Mouse (Mus musculus) neural tube, embryonic 11.5 days (tissue): ENCODE data around the gene Ippk. TPM values are rescaled to one million over a fixed set of nuclear protein-coding genes. Genes with fewer than 3 reads are reported as not detected.

Experiments used
- ATAC-seq: fragments of 200-750 bp; cut with Nextera tagmentation; 2 replicates; pipeline ENCODE4 v1.8.0; 2017; ENCODE audit warnings: moderate number of reproducible peaks, mild to moderate bottlenecking, moderate TSS enrichment, moderate library complexity; ENCODE audit not compliant: insufficient read depth, low FRiP score, low TSS enrichment
- DNase-seq: peaks from one replicate; pipeline ENCODE4 v3.0.0-alpha.2; 2015; ENCODE audit warnings: low spot score
- H3K27ac ChIP-seq: fragments of 300-500 bp; sonication (generic); 2 replicates; pipeline ENCODE4 v1.5.1; 2014; ENCODE audit warnings: low read depth, mild to moderate bottlenecking, low read length
- H3K27me3 ChIP-seq: fragments of 300-500 bp; sonication (generic); 2 replicates; pipeline ENCODE4 v1.6.1; 2014; ENCODE audit warnings: mild to moderate bottlenecking, low read length, mixed read lengths; ENCODE audit not compliant: control insufficient read depth, insufficient read depth
- H3K36me3 ChIP-seq: fragments of 300-500 bp; sonication (generic); 2 replicates; pipeline ENCODE4 v1.6.1; 2014; ENCODE audit warnings: mild to moderate bottlenecking, low read length, moderate library complexity, mixed read lengths; ENCODE audit not compliant: control insufficient read depth, insufficient read depth
- H3K4me1 ChIP-seq: fragments of 300-500 bp; sonication (generic); 2 replicates; pipeline ENCODE4 v1.6.1; 2014; ENCODE audit warnings: low read length, mixed read lengths; ENCODE audit not compliant: control insufficient read depth, insufficient read depth
- H3K4me2 ChIP-seq: fragments of 300-500 bp; sonication (generic); 2 replicates; pipeline ENCODE4 v1.6.1; 2014; ENCODE audit warnings: low read depth, mild to moderate bottlenecking, moderate library complexity
- H3K4me3 ChIP-seq: fragments of 300-500 bp; sonication (generic); 2 replicates; pipeline ENCODE4 v1.5.1; 2014; ENCODE audit warnings: low read depth, low read length
- H3K9ac ChIP-seq: fragments of 300-500 bp; sonication (generic); 2 replicates; pipeline ENCODE4 v1.6.1; 2014; ENCODE audit warnings: mild to moderate bottlenecking, low read length
- H3K9me3 ChIP-seq: fragments of 300-500 bp; sonication (generic); 2 replicates; pipeline ENCODE4 v1.6.1; 2016; ENCODE audit warnings: low read length; ENCODE audit not compliant: control insufficient read depth
- WGBS: fragments of 180-500 bp; shearing (Covaris S2); extraction: QIAGEN DNeasy Blood & Tissue Kit; methylation state at CpG from one replicate; pipeline ENCODE4 v1.1.7; 2014; 5-methylcytosine and 5-hydroxymethylcytosine counted together
- polyA plus RNA-seq: library from polyadenylated mRNA; unstranded; fragments of >200 nt; fragmentation: Nextera tagmentation; extraction: Ambion mirVana; gene quantifications from 2 replicates; pipeline ENCODE4 v1.2.1, GENCODE M21; 2014

Gene Ippk
- polyA plus RNA-seq, 1 experiment from 2014 or later, result 19.7 TPM

DNA sequence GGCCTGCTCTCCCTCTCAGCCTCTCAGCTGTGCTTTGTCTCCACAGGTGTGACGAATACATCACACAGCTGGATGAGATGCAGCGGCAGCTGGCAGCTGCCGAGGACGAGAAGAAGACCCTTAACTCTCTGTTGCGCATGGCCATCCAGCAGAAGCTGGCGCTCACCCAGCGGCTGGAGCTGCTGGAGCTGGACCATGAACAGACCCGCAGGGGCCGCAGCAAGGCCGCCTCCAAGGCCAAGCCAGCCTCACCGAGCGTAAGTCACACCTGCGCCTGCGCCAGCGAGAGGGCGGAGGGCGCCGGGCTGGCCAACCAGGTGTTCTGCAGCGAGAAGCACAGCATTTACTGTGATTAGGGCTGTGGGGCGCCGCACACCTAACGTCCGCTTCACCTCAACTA, 38.1 kb upstream of the Ippk start:
- no peak overlapping the region for H3K27ac ChIP-seq
- no peak overlapping the region for H3K9ac ChIP-seq
- no peak overlapping the region for H3K4me3 ChIP-seq
- no peaks in the 10 kb centered on the region for H3K4me1 ChIP-seq
- H3K27me3 ChIP-seq, result no peaks in the 10 kb centered on the region
- H3K9me3 ChIP-seq, result no peaks in the 10 kb centered on the region
- H3K4me2 ChIP-seq, result no peak overlapping the region
- WGBS, result 93% methylated on average over 23 of the region's 23 CpGs
- H3K36me3 ChIP-seq, result peaks cover 20% of the 10 kb centered on the region
- ATAC-seq (no peak), DNase-seq (no peak)

DNA sequence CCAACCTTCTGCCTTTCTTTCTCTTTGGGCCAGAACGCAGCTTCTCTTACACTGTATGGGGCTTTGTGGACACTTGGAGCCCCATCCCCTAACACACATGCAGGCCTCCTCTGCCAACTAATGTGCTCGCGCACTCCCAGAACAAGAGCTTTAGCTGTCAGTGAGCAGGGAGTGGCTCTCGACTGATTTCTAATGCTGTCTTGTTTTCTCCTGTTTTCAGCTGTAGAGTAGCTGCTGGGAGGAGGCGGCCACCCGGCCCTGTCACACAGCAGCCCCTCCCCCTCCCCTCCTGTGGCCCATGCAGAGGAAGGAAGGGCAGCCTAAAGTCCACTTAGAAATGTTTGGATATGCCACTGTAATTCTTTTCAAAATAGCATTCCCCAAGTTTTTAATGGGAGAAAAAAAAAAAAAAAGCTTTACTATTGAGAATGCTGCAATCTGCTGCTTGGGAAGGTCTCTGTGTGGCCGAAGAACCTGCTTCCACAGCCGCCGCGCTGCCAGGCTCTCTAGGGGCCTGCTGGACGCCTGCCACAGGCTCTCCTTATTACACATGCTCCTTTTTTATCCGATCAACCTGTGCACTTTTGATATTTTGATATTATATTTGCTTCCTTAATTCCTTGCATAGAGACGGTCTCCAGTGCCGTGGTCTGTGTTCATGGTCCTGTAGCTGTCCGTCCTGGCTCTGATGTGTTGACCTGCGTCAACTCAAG, 36.1 kb upstream of the Ippk start:
- H3K27me3 ChIP-seq, result no peaks in the 10 kb centered on the region
- ATAC-seq (no peak), DNase-seq (no peak)
- H3K9me3 ChIP-seq, result no peaks in the 10 kb centered on the region
- H3K9ac ChIP-seq, result no peak overlapping the region
- no peak overlapping the region for H3K4me2 ChIP-seq
- peaks cover 15% of the 10 kb centered on the region for H3K36me3 ChIP-seq
- H3K27ac ChIP-seq, result no peak overlapping the region
- H3K4me3 ChIP-seq, result no peak overlapping the region
- WGBS, result 87% methylated on average over 16 of the region's 16 CpGs
- no peaks in the 10 kb centered on the region for H3K4me1 ChIP-seq

DNA sequence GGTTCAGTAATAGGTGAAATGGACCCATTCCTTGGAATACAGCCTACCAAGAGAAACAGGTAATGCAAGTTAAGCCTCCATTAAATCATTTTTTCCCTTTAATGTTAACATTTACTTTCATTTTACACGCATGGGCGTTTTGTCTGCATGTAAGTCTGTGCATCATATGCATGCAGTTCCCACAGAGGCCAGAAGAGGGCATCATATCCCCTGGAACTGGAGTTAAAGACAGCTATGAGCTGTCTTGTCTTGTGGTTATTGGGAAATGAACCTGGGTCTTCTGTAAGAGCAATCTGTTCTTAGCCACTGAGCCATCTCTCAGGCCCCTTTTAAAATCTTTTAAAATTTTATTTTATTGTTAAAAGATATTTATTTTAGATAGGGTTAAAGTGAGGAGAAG, 29.7 kb upstream of the Ippk start:
- ATAC-seq (no peak), DNase-seq (no peak)
- no peaks in the 10 kb centered on the region for H3K36me3 ChIP-seq
- no peak overlapping the region for H3K27ac ChIP-seq
- H3K27me3 ChIP-seq, result no peaks in the 10 kb centered on the region
- H3K9me3 ChIP-seq, result no peaks in the 10 kb centered on the region
- no peak overlapping the region for H3K9ac ChIP-seq
- H3K4me1 ChIP-seq, result no peaks in the 10 kb centered on the region
- no peak overlapping the region for H3K4me2 ChIP-seq
- WGBS, result 91% methylated on average over 2 of the region's 2 CpGs
- no peak overlapping the region for H3K4me3 ChIP-seq

DNA sequence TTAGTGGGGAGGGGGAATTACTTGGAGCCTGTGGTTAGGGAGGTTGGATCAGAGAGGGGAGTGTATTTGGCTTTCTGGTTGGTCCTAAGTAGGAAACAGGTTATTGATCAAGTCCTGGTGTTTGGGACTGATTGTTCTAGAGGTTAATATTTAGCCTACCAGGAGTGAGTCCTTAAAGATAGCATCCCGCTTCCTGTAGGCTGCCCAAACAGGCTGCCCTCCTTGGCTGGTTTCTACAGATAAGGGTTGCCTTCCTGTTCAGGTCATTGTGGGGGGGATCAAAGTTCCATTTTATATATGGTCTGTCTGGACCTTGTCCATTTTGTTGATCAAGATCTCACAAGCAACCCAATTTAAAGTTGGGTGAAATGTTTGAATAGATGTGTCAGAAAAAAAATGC, 27.5 kb upstream of the Ippk start:
- WGBS, result 72% methylated on average over 1 of the region's 1 CpGs
- H3K27me3 ChIP-seq, result no peaks in the 10 kb centered on the region
- H3K27ac ChIP-seq, result no peak overlapping the region
- no peak for DNase-seq
- no peaks in the 10 kb centered on the region for H3K36me3 ChIP-seq
- no peaks in the 10 kb centered on the region for H3K9me3 ChIP-seq
- no peak overlapping the region for H3K9ac ChIP-seq
- no peak overlapping the region for H3K4me2 ChIP-seq
- ATAC-seq, result no peak
- no peak overlapping the region for H3K4me3 ChIP-seq
- no peaks in the 10 kb centered on the region for H3K4me1 ChIP-seq

DNA sequence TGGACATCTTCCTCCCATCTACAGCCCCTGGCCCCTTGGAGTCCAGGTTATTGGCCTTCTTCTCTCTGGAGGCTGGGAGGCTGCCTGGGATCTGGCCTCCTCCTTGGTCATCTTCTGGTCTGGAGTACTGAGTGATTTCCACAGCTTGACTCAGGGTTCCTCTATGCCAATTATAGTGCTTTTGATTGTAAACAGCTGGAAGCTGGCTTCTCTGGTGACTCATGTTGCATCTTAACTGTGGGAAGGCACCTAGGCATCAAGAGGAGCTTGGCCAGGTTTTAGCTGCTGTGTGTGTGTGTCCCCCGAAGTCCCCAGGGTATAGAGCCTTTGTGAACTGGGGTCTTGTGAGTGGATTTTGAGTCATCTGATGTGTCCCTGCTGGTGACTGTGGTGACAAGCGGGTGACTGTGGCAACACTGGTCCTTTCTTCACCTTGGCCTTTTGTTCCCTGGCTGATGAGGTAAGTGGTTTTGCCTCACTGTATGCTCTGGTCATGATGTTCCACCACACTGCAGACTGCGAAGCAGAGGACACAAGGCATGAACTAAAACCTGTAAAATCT, 26.1 kb upstream of the Ippk start:
- H3K4me3 ChIP-seq, result no peak overlapping the region
- H3K36me3 ChIP-seq, result no peaks in the 10 kb centered on the region
- H3K9ac ChIP-seq, result no peak overlapping the region
- H3K4me2 ChIP-seq, result no peak overlapping the region
- no peak for ATAC-seq
- no peaks in the 10 kb centered on the region for H3K4me1 ChIP-seq
- no peaks in the 10 kb centered on the region for H3K27me3 ChIP-seq
- 85% methylated on average over 3 of the region's 3 CpGs for WGBS
- DNase-seq, result no peak
- H3K27ac ChIP-seq, result no peak overlapping the region
- no peaks in the 10 kb centered on the region for H3K9me3 ChIP-seq

DNA sequence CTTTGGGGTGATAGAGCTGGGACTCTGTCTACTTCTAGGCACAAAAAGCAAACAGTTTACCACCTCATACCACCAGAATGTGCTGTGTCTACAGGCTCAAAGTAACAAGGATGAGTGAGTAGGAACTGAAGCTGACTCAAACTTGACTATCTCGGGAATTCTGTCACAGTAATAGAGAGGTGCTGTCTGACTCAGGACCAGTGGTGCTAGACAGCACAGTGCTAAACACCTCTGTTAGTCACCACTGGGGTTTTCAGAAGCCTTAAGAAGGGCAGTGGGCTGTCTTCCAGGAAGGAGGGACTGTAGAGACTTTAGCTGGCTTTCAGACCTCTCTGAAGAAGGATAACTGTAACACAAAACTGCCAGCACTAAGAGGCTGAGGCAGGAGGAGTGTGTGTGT, 24.3 kb upstream of the Ippk start:
- WGBS, result 86% methylated on average over 1 of the region's 1 CpGs
- Histone ChIP-seq H3K4me3 (no peak overlapping the region), H3K9ac (no peak overlapping the region), H3K9me3 (no peaks in the 10 kb centered on the region), H3K4me1 (no peaks in the 10 kb centered on the region), H3K27ac (no peak overlapping the region), H3K27me3 (no peaks in the 10 kb centered on the region), H3K36me3 (no peaks in the 10 kb centered on the region), H3K4me2 (no peak overlapping the region)
- DNase-seq (no peak), ATAC-seq (no peak)

DNA sequence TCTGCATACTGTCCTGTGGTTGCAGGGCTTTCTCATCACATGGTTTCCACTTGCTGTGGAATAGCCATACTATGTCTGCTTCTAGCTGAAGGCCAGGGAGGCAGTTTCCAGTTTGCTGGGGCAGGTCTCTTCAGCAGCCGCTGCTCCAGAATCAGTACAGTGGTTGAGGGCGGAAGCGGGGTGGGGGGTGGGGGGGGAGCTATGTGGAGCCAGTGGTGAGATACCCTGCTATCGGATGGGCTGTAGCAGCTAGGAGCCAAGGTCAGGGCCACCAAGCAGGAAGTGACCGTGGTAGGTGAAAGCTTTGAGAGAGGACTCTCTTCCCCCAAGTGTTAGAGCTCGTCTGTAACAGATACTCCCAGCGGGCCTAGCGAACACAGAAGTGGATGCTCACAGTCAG, 22.9 kb upstream of the Ippk start:
- DNase-seq (no peak), ATAC-seq (no peak)
- Histone ChIP-seq H3K4me2 (no peak overlapping the region), H3K4me3 (no peak overlapping the region), H3K36me3 (no peaks in the 10 kb centered on the region), H3K9me3 (no peaks in the 10 kb centered on the region), H3K4me1 (no peaks in the 10 kb centered on the region), H3K9ac (no peak overlapping the region), H3K27ac (no peak overlapping the region), H3K27me3 (no peaks in the 10 kb centered on the region)
- 88% methylated on average over 8 of the region's 8 CpGs for WGBS

DNA sequence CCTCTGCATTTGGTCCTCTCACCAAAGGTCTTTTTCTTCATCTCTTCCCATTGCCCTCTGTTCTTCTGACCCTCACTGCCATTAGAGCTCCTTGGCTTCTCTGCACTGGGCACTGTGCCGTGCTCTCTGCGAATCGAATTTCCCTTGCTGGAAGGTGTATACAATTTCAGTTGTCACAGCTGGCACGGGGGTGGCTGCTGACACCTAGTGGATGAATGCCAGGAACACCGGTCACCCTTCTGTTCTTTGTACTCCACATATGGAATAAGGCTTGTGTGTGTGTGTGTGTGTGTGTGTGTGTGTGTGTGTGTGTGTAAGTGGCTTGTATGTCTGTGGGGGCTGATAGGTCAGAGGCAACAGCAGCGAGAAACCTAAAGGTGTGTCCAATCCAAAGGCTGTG, 20.9 kb upstream of the Ippk start:
- DNase-seq, result peak; percentile 51
- WGBS, result 72% methylated on average over 6 of the region's 6 CpGs
- H3K4me1 ChIP-seq, result no peaks in the 10 kb centered on the region
- H3K27me3 ChIP-seq, result no peaks in the 10 kb centered on the region
- no peak overlapping the region for H3K4me2 ChIP-seq
- H3K9ac ChIP-seq, result no peak overlapping the region
- H3K9me3 ChIP-seq, result no peaks in the 10 kb centered on the region
- ATAC-seq, result no peak
- no peak overlapping the region for H3K27ac ChIP-seq
- H3K36me3 ChIP-seq, result no peaks in the 10 kb centered on the region
- H3K4me3 ChIP-seq, result no peak overlapping the region

DNA sequence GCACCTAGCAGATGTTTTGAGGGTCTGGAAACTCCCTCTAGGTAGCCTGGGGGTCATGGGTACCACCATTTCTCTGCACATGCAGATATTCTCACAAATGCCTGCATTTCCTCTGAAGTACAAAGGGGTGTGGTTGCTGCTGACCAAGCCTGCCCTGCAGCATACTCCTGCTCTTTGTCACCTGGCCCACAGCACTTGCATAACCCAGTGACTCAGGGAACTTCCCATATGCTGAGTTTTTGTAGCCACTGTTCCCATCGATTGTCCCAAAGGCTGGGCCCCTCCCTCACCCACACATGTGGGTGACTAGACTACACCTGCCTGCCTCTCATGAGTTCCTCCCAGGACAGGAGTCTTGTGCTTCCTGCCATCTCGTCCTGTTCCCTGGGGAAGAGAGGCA, 18.4 kb upstream of the Ippk start:
- no peak overlapping the region for H3K4me2 ChIP-seq
- no peak overlapping the region for H3K27ac ChIP-seq
- 71% methylated on average over 2 of the region's 2 CpGs for WGBS
- no peaks in the 10 kb centered on the region for H3K9me3 ChIP-seq
- no peaks in the 10 kb centered on the region for H3K36me3 ChIP-seq
- no peak for DNase-seq
- H3K9ac ChIP-seq, result no peak overlapping the region
- no peak overlapping the region for H3K4me3 ChIP-seq
- no peak for ATAC-seq
- no peaks in the 10 kb centered on the region for H3K27me3 ChIP-seq
- H3K4me1 ChIP-seq, result no peaks in the 10 kb centered on the region
